Mouse (Mus musculus) hindbrain, embryonic 10.5 days (tissue): Measurements from ENCODE around the gene Diras1. TPM values are rescaled to one million over a fixed set of nuclear protein-coding genes. Genes with fewer than 3 reads are reported as not detected.

Source experiments
- DNase-seq: peaks from one replicate; pipeline ENCODE4 v3.0.0-alpha.2; 2017; ENCODE audit warnings: low spot score
- H3K27ac ChIP-seq: fragments of 300-500 bp; sonication (generic); 2 replicates; pipeline ENCODE4 v1.5.1; 2016; ENCODE audit warnings: mild to moderate bottlenecking, moderate library complexity
- H3K27me3 ChIP-seq: fragments of 300-500 bp; sonication (generic); 2 replicates; pipeline ENCODE4 v1.6.1; 2016; ENCODE audit warnings: mild to moderate bottlenecking; ENCODE audit not compliant: poor library complexity, insufficient read depth, severe bottlenecking
- H3K36me3 ChIP-seq: fragments of 300-500 bp; sonication (generic); 2 replicates; pipeline ENCODE4 v1.6.1; 2016; ENCODE audit warnings: mild to moderate bottlenecking, moderate library complexity
- H3K4me1 ChIP-seq: fragments of 300-500 bp; sonication (generic); replicated peaks from 2 replicates; pipeline ENCODE4 v1.6.1; 2016; ENCODE audit warnings: mild to moderate bottlenecking
- H3K4me3 ChIP-seq: fragments of 300-500 bp; sonication (generic); 2 replicates; pipeline ENCODE4 v1.5.1; 2016; ENCODE audit warnings: mild to moderate bottlenecking, moderate library complexity
- H3K9me3 ChIP-seq: fragments of 300-500 bp; sonication (generic); 2 replicates; pipeline ENCODE4 v1.6.1; 2016; ENCODE audit warnings: mild to moderate bottlenecking, moderate library complexity
- WGBS: fragments of 180-500 bp; shearing (Covaris S2); methylation state at CpG from one replicate; pipeline ENCODE4 v1.1.7; 2016; 5-methylcytosine and 5-hydroxymethylcytosine counted together
- polyA plus RNA-seq: library from polyadenylated mRNA; unstranded; fragments of >200 nt; fragmentation: Nextera tagmentation; extraction: Ambion mirVana; gene quantifications from 2 replicates; pipeline ENCODE4 v1.2.1, GENCODE M21; 2016

Gene Diras1
- polyA plus RNA-seq, 1 experiment from 2014 or later = 9.8 TPM

DNA sequence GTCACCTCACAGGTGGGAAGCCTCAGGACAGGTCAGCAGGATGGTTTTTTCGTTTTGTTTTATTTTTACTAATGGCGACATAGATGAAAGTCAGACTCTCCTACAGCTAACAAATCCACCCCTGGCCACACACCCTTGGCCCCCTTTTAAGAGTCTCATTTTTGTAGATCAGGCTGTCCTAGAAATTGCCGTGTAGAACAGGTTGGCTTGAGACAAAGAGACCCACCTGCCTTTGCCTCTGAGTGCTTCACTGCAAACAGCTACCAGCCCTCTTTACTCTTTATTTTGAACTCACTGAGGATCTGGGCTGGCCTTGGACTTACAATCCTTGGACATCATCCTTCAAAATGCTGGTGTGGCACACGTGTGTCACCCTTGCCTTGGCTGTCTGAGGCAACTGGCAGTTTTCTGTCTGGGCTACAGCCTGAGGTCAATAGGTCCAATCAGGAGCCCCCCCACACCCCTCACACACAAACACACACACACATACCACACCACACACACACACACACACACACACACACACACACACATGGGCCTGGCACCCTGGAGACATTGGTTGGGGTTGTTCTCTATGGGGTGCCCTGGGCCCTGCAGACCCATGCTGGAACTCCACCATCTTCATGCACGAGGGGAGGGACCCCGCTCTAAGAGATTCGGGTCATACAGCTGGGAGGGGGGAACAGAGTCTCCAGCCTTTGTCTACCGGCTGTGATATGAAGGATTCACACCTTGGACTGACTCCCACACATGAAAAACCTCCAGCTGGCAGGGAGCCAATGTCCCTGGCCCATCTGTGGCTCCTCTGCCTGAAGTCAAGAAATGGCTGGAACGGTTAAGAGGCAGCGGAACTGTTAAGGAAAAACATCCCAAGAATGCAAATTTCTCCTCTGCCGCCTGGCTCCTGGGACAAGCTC is 53.1 kb downstream of the Diras1 start:
- H3K27ac ChIP-seq = 0 out of 2 replicates have a peak overlapping the region, but pooled peaks have one; percentile 35
- 0 out of 2 replicates have a peak, but pooled peaks cover 5% of the 10 kb centered on the region for H3K9me3 ChIP-seq
- no peak overlapping the region for H3K4me3 ChIP-seq
- no peak for DNase-seq
- WGBS = 67% methylated on average over 11 of the region's 11 CpGs
- peaks cover 23% of the 10 kb centered on the region for H3K4me1 ChIP-seq
- no peaks in the 10 kb centered on the region for H3K36me3 ChIP-seq
- H3K27me3 ChIP-seq = no peaks in the 10 kb centered on the region

DNA sequence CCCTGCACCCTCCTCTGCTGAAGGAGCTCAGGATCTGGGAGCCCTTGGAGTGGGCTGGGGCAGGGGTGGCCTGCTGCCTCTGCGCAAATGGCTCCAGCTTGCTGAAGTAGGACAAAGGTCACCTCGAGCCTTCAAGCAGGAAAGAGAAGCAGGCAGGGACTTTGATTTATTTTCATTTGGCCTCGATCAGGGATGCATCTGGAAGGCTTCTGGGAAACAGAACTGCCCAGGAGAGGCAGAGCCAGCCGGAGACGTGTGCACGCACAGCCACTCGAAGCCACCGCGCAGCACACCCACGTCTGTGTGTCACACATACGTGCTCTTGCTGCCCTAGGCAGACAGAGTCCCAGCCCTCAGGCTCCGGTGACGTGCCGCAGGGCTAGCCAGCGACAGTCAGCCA is 53.9 kb downstream of the Diras1 start:
- H3K4me3 ChIP-seq = no peak overlapping the region
- H3K4me1 ChIP-seq = peaks cover 28% of the 10 kb centered on the region
- 0 out of 2 replicates have a peak, but pooled peaks cover 5% of the 10 kb centered on the region for H3K9me3 ChIP-seq
- H3K27ac ChIP-seq = no peak overlapping the region
- no peaks in the 10 kb centered on the region for H3K27me3 ChIP-seq
- no peaks in the 10 kb centered on the region for H3K36me3 ChIP-seq
- DNase-seq = no peak
- 83% methylated on average over 15 of the region's 15 CpGs for WGBS

DNA sequence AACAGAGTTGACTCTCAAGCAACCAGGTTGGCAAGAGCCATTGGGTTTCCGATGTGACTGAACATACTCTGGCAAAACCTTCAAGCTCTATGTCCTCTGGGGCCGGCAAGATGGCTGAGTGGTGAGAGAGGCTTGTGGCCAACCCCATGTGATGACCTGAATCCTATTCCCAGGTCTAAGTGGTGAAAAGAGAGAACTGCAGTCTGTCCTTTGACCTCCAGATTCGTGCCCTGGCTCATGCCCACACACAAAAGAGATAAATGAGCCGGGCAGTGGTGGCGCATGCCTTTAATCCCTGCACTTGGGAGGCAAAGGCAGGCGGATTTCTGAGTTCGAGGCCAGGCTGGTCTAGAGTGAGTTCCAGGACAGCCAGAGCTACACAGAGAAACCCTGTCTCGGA is 55.3 kb downstream of the Diras1 start:
- Histone ChIP-seq H3K4me3 (no peak overlapping the region), H3K9me3 (0 out of 2 replicates have a peak, but pooled peaks cover 5% of the 10 kb centered on the region), H3K36me3 (no peaks in the 10 kb centered on the region), H3K4me1 (peaks cover 28% of the 10 kb centered on the region), H3K27ac (no peak overlapping the region), H3K27me3 (no peaks in the 10 kb centered on the region)
- WGBS = 87% methylated on average over 8 of the region's 8 CpGs
- no peak for DNase-seq

Other genes with a start within 250 kb of the Diras1 start
- gene Sf3a2, start 227.5 kb downstream of the Diras1 start, polyA plus RNA-seq = 109 and 119 TPM in 2 replicates
- gene Plekhj1, start 227.0 kb downstream of the Diras1 start, polyA plus RNA-seq = 189 and 192 TPM in 2 replicates
- gene Amh, start 220.4 kb downstream of the Diras1 start, polyA plus RNA-seq = 0.12 and 0.16 TPM in 2 replicates
- gene Jsrp1, start 212.2 kb downstream of the Diras1 start, polyA plus RNA-seq = 0.65 and 0.68 TPM in 2 replicates
- gene Oaz1, start 199.0 kb downstream of the Diras1 start, polyA plus RNA-seq = 2,287 and 2,328 TPM in 2 replicates
- gene Lingo3, start 181.6 kb downstream of the Diras1 start, polyA plus RNA-seq = 0.61 and 0.93 TPM in 2 replicates
- 314 and 327 TPM in 2 replicates for gene Lsm7, start 170.5 kb downstream of the Diras1 start, polyA plus RNA-seq
- 46.3 and 52.9 TPM in 2 replicates for gene Sppl2b, start 170.4 kb downstream of the Diras1 start, polyA plus RNA-seq
- 0.04 and 0.14 TPM in 2 replicates for gene Tmprss9, start 153.8 kb downstream of the Diras1 start, polyA plus RNA-seq
- 374 and 391 TPM in 2 replicates for gene Timm13, start 124.7 kb downstream of the Diras1 start, polyA plus RNA-seq
- gene Lmnb2, start 107.4 kb downstream of the Diras1 start, polyA plus RNA-seq = 65.8 and 78.4 TPM in 2 replicates
- 9.8 and 11.8 TPM in 2 replicates for gene Gadd45b, start 95.6 kb downstream of the Diras1 start, polyA plus RNA-seq
- gene Gng7, start 10.7 kb downstream of the Diras1 start, polyA plus RNA-seq = 7.1 and 8.6 TPM in 2 replicates
- gene Slc39a3, start 11.8 kb upstream of the Diras1 start, polyA plus RNA-seq = 16.9 and 26.7 TPM in 2 replicates
- 276 and 320 TPM in 2 replicates for gene Sgta, start 34.5 kb upstream of the Diras1 start, polyA plus RNA-seq
- 85.4 and 106 TPM in 2 replicates for gene Thop1, start 44.4 kb upstream of the Diras1 start, polyA plus RNA-seq
- gene Creb3l3, start 73.2 kb upstream of the Diras1 start, polyA plus RNA-seq = 0.29 and 0.30 TPM in 2 replicates
- gene Map2k2, start 80.3 kb upstream of the Diras1 start, polyA plus RNA-seq = 218 and 261 TPM in 2 replicates
- gene Zbtb7a, start 109.6 kb upstream of the Diras1 start, polyA plus RNA-seq = 9.4 and 12.4 TPM in 2 replicates
- 64.1 and 72.2 TPM in 2 replicates for gene Pias4, start 142.3 kb upstream of the Diras1 start, polyA plus RNA-seq
- gene Eef2, start 151.0 kb upstream of the Diras1 start, polyA plus RNA-seq = 495 and 570 TPM in 2 replicates
- 58.3 and 75.6 TPM in 2 replicates for gene Dapk3, start 157.3 kb upstream of the Diras1 start, polyA plus RNA-seq
- gene 4930442H23Rik, start 158.2 kb upstream of the Diras1 start, polyA plus RNA-seq = not detected in 2 replicates
- not detected in 2 replicates for gene Nmrk2, start 176.4 kb upstream of the Diras1 start, polyA plus RNA-seq
- 7.6 and 25.9 TPM in 2 replicates for gene Atcay, start 205.2 kb upstream of the Diras1 start, polyA plus RNA-seq
- gene Zfr2, start 207.5 kb upstream of the Diras1 start, polyA plus RNA-seq = 5.1 and 6.7 TPM in 2 replicates
- gene Matk, start 227.3 kb upstream of the Diras1 start, polyA plus RNA-seq = 3.9 and 4.9 TPM in 2 replicates
- 238 and 239 TPM in 2 replicates for gene Mrpl54, start 241.3 kb upstream of the Diras1 start, polyA plus RNA-seq
- 46.2 and 54.6 TPM in 2 replicates for gene Apba3, start 241.3 kb upstream of the Diras1 start, polyA plus RNA-seq